In the genomic region with DNA sequence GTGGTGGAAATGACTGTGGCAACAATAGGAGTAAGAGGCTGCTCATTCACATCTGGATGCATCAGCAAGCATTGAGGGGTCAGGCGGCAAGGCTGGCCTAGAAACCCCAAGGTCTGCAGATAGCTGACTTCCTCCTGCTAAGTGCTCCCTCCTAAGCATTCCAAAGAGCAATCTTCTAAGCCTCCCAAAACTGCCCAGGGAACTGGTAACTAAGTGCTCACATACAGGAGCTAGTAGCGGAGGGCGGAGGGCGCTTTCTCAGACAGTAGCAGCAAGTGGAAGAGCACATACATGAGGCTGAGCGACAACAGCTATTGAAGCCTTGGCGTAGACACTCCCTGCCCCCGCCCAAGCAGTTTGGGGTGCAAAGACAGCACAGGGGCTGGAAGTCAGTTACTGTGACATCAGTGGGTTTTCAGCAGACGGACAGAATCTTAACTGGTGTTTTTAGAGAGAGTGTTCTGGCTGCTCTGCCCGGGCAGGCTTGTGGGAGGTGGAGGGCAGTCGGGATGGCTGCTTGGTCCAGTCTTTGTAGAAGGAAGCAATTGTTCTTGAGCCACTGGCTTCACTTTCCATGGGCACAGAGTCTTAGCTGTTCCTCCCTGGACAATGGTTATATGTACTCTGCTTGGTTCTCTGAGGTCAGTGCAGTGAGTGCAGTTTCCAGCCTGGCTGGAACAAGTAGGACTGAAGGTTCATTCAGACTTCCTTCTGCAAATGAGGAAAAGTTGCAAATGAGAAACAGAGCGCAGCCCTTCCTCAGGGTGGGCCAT, we compare ENCODE assay signal across 9 mouse cellular contexts. TPM values are rescaled to one million over a fixed set of nuclear protein-coding genes. Genes with fewer than 3 reads are reported as not detected.
A peak's percentile ranks its signal among the peaks of the same experiment; 100 is the strongest.
DNase-seq lines count a peak whose midpoint lies in the region; ATAC-seq lines count a peak whose summit lies in the region.
"Had no signal": no experiment of that assay in that cellular context is flagged by ENCODE, and none has a peak within 500 bp of the region (broad histone marks: within the 10 kb centered on the region; RNA-seq: fewer than 3 reads in every experiment).

No protein-coding gene starts in this region.

- H3K27me3 ChIP-seq in kidney, embryonic 15.5 days: no peaks in the 10 kb centered on the region
- H3K27me3 ChIP-seq in embryonic facial prominence, embryonic 10.5 days (replicated peaks; ENCODE audit: low read depth, poor library complexity, severe bottlenecking): no peaks in the 10 kb centered on the region
- no peaks in the 10 kb centered on the region for H3K27me3 ChIP-seq in hindbrain, embryonic 14.5 days (ENCODE audit: control insufficient read depth, insufficient read depth, low read length)
- H3K27me3 ChIP-seq in liver, embryonic 15.5 days: no peaks in the 10 kb centered on the region
- H3K27me3 ChIP-seq: lung, embryonic 15.5 days had no signal

- peaks cover 8% of the 10 kb centered on the region; the same call in 1 of the 2 replicates for H3K4me1 ChIP-seq in kidney, embryonic 15.5 days
- H3K4me1 ChIP-seq in embryonic facial prominence, embryonic 10.5 days: peaks cover 34% of the 10 kb centered on the region
- 0 out of 2 replicates have a peak, but pooled peaks cover 4% of the 10 kb centered on the region for H3K4me1 ChIP-seq in hindbrain, embryonic 14.5 days (replicated peaks; ENCODE audit: control insufficient read depth, insufficient read depth, low read length)
- H3K4me1 ChIP-seq in liver, embryonic 15.5 days (replicated peaks): peaks cover 32% of the 10 kb centered on the region

- H3K4me2 ChIP-seq in kidney, embryonic 15.5 days: no peak overlapping the region
- H3K4me2 ChIP-seq in hindbrain, embryonic 14.5 days (replicated peaks): no peak overlapping the region
- no peak overlapping the region for H3K4me2 ChIP-seq in liver, embryonic 15.5 days
- H3K4me2 ChIP-seq: lung, embryonic 15.5 days had no signal

- H3K9me3 ChIP-seq in kidney, embryonic 15.5 days (replicated peaks): no peaks in the 10 kb centered on the region
- no peaks in the 10 kb centered on the region for H3K9me3 ChIP-seq in embryonic facial prominence, embryonic 10.5 days
- no peaks in the 10 kb centered on the region for H3K9me3 ChIP-seq in hindbrain, embryonic 14.5 days (ENCODE audit: control insufficient read depth, low read length)
- no peaks in the 10 kb centered on the region for H3K9me3 ChIP-seq in liver, embryonic 15.5 days (replicated peaks)
- H3K9me3 ChIP-seq: lung, embryonic 15.5 days had no signal

- no peak overlapping the region for H3K9ac ChIP-seq in kidney, embryonic 15.5 days
- H3K9ac ChIP-seq in hindbrain, embryonic 14.5 days: no peak overlapping the region
- H3K9ac ChIP-seq in liver, embryonic 15.5 days: no peak overlapping the region
- H3K9ac ChIP-seq: lung, embryonic 15.5 days had no signal

- H3K36me3 ChIP-seq in kidney, embryonic 15.5 days: no peaks in the 10 kb centered on the region
- no peaks in the 10 kb centered on the region; the same call in 1 of the 2 replicates for H3K36me3 ChIP-seq in embryonic facial prominence, embryonic 10.5 days (replicated peaks)
- H3K36me3 ChIP-seq in hindbrain, embryonic 14.5 days (replicated peaks; ENCODE audit: control insufficient read depth, insufficient read depth): no peaks in the 10 kb centered on the region
- H3K36me3 ChIP-seq in liver, embryonic 15.5 days (replicated peaks): no peaks in the 10 kb centered on the region
- H3K36me3 ChIP-seq: lung, embryonic 15.5 days had no signal

- ATAC-seq in kidney, embryonic 15.5 days (replicated peaks; ENCODE audit: low FRiP score): no peak
- peak; percentile 67 for ATAC-seq in hindbrain, embryonic 14.5 days (ENCODE audit: low FRiP score)
- no peak for ATAC-seq in liver, embryonic 15.5 days (ENCODE audit: insufficient read depth)

- H3K27ac ChIP-seq in kidney, embryonic 15.5 days: peak overlapping the region; percentile 34; the same call in 1 of the 2 replicates
- H3K27ac ChIP-seq in embryonic facial prominence, embryonic 10.5 days (replicated peaks): peak overlapping the region; percentile 69
- H3K27ac ChIP-seq in hindbrain, embryonic 14.5 days: 0 out of 2 replicates have a peak overlapping the region, but pooled peaks have one; percentile 18
- peak overlapping the region; percentile 33; the same call in 1 of the 2 replicates for H3K27ac ChIP-seq in liver, embryonic 15.5 days (replicated peaks)
- H3K27ac ChIP-seq: lung, embryonic 15.5 days had no signal

- DNase-seq in kidney, adult 18-20 months: no peak
- peak; percentile 37 for DNase-seq in embryonic facial prominence, embryonic 10.5 days (ENCODE audit: low spot score)
- DNase-seq in hindbrain, embryonic 14.5 days (ENCODE audit: low spot score): no peak
- no peak for DNase-seq in thymus, postnatal 10 days (ENCODE audit: low spot score in 2 of 2)
- no peak for DNase-seq in spleen, postnatal 14 days (ENCODE audit: low spot score in 2 of 2)
- DNase-seq in urinary bladder, postnatal 4 days (ENCODE audit: low spot score in 2 of 2): no peak

- no peak overlapping the region for H3K4me3 ChIP-seq in kidney, embryonic 15.5 days (replicated peaks)
- no peak overlapping the region for H3K4me3 ChIP-seq in embryonic facial prominence, embryonic 10.5 days
- no peak overlapping the region for H3K4me3 ChIP-seq in hindbrain, embryonic 14.5 days (replicated peaks; ENCODE audit: low read length)
- H3K4me3 ChIP-seq in liver, embryonic 15.5 days (replicated peaks): no peak overlapping the region
- H3K4me3 ChIP-seq: lung, embryonic 15.5 days had no signal

- WGBS in kidney, embryonic 15.5 days: 72% methylated on average over 11 of the region's 11 CpGs
- WGBS in embryonic facial prominence, embryonic 10.5 days: 58% methylated on average over 11 of the region's 11 CpGs
- 42% methylated on average over 11 of the region's 11 CpGs for WGBS in hindbrain, embryonic 14.5 days
- WGBS in liver, embryonic 15.5 days (ENCODE audit: insufficient replicate concordance): 53% methylated on average over 11 of the region's 11 CpGs

RNA-seq across cellular contexts. Expression of a gene that starts 30.1 kb away (rescaled TPM):
- 18.4 and 21.9 TPM in 2 replicates for polyA plus RNA-seq in kidney, embryonic 15.5 days (2015; fragmentation: Nextera tagmentation; extraction: Ambion mirVana)
- 9.7 TPM in 2 replicates for polyA plus RNA-seq in embryonic facial prominence, embryonic 10.5 days (2016; fragmentation: Nextera tagmentation; extraction: Ambion mirVana)
- 10.7 and 11.0 TPM in 2 replicates for polyA plus RNA-seq in hindbrain, embryonic 14.5 days (2014; fragmentation: Nextera tagmentation; extraction: Ambion mirVana)
- 10.1 and 11.6 TPM in 2 replicates for polyA plus RNA-seq in liver, embryonic 15.5 days (2015; fragmentation: Nextera tagmentation; extraction: Ambion mirVana)

Comparison
In these comparisons a context has a peak if more than half of its experiments do, and no peak if none do; other contexts are left out.
1. H3K27ac ChIP-seq: peak in every context shown above with its lines; median percentile 69 in embryonic facial prominence, embryonic 10.5 days; 34 in kidney, embryonic 15.5 days; 33 in liver, embryonic 15.5 days; 18 in hindbrain, embryonic 14.5 days.